Mouse (Mus musculus) ES-CJ7 (cell line): ENCODE measurements around the gene Ssh1.

Experiments
- DNase-seq: peaks from one replicate; pipeline ENCODE4 v3.0.0; 2011; ENCODE audit warnings: low read depth, low spot score

Gene Ssh1

DNA sequence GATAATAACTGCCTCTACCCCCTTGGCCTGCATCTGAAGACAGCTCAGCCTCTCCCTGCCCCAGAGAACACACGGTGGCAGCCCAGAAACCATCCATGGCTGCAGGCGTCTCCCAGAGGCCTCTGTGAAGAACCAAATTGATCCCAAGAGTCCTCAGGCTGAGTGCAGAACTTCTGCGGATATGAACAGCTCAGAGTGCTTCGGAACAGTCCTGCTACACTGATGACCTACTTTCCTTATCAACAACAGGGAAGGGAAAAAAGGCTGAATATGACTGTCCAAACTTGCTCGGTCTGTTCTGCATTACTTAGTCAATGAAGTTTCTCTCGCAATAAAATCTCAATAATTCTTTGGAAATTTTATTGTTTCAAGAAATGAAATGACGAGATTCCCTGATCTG is 101.7 kb downstream of the Ssh1 start:
- DNase-seq = no peak

DNA sequence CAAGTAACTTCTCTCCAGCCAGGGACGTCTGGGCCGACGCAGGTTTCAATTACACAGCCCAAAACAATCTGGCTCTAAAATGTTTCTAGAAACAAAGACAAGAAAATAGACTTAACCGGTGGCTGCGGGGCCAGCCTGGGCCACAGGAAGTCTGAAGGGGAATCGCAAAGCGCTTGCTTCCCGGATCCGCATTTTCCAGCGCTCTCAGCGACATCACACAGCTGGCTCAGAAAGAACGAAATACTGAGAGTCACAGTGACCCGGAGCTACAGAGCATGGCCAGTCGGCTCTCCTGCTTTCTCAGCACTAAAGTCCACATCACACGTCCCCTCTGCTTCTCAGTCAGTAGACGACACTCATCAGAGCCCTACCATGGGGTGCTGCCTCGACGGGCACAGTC is 102.8 kb downstream of the Ssh1 start:
- DNase-seq = no peak

DNA sequence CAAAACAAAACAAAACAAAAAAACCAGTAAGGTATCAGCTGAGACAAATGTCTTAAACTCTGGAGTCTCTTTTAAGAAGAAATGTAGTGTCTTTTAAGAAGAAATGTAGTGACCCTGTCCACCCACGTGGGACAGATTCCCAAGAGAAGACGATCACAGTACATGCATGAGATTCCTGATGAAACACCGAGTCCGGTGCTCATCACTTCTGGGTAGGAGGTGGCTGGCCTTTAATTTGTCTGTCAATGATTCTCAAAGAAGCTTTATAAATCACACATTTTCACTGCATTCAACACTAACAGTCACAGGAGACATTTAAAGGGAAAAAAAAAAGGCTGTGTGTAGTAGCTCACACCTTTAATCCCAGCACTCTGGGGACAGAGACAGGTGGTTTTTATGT is 103.8 kb downstream of the Ssh1 start:
- no peak for DNase-seq

DNA sequence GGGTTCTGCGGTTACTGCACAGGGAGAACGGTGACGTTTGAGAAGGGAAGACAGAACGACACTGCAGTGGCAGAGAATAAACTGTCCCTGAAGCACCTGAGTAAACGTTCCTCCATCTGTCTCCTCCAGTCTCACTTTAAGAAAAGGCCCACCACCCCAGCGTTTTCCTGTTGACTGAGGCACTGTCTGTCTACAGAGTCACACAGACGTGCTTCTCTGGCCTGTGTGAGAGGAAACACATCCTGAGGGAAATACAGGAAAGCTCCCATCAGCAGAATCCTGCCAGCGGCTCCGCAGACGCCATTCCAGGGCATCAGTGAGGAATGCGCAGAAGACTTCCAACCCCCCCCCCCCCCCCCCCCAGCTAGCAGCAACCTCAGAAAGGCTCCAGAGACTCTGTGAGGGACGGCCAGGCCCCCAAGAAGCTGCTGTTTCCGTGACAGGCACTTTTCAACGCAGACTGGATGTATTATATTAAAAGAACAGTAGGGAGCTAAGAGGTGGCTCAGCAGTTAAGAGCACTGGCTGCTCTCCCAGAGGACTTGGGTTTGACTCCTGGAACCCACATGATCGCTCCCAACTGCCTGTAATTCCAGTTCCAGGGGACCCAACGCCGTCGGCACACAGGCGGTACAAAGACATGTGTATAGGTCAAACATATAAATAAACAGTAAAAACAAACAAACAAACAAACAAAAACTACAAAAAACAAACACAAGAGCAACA is 104.3 kb downstream of the Ssh1 start:
- DNase-seq = no peak

DNA sequence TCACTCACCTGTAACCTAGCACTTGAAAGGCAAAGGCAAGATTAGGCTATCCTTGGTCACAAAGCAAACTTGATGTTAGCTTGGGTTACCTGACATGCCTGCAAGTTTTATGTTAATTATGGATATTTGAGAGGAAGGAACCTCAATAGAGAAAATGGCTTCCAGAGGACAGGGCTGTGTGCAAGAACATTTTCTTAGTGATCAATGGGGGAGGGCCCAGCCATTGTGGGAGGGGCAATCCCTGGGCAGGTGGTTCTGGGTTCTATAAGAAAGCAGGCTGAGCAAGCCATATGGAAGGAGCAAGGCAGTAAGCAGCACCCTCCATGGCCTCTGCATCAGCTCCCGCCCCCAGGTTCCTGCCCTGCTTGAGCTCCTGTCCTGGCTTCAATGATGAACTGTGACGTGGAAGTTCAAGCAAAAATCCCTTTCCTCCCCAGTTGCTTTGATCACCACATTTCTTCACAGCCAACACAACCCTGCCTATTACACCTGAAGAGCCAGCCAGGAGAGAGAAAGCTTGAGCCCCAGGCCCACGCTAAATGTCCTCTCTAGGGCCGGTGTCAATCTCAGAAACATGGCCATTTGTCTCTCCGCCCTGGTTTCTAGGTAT is 105.4 kb downstream of the Ssh1 start:
- peak; percentile 46 for DNase-seq

DNA sequence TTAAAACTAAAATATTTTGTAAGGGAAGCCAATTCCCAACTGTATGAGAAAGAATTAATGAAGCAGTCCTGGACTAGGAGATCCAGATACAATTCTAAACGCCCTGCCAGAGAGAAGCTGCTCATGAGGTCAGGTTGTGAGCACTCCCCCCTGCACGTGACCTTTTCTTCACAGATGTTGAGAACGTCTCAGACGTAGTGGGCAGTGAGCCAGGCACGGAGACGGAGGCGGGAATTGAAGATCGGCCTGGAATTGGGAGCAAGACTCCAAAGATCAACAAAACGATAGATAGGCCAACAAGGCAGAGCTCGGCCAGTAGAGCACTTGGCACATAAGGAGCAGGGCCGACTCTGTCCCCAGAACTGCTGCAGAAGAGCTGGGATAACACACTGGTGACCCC is 106.6 kb downstream of the Ssh1 start:
- no peak for DNase-seq
